8 mouse cellular contexts compared by ENCODE assay signal in the genomic region with DNA sequence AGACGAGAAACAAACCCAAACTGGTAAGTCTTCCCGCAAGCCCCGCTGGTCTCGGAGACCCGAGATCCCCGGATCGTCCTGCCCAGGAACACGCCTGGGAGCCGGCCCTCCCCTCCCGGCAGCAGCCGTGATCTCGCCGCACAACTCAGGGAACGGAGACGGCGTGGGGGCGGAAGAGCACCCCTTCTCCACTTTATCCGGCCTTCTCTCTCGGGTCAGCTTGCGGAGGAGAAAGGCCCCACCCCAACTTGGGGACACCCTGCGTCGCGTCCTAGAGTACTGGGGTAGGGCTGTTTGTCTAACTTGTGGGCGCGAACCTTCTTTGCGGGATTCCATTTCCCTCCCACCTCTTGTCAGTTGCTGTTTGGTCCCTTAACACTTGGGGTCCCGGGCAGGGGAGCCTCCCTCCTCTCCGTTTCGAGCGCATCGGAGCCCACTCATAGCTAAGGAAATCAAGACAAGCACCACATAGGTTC. TPM values are rescaled to one million over a fixed set of nuclear protein-coding genes. Genes with fewer than 3 reads are reported as not detected.
DNase-seq lines count a peak whose midpoint lies in the region; ATAC-seq and TF ChIP-seq lines count a peak whose summit lies in the region.

No protein-coding gene starts in this region.

- peak overlapping the region; percentile 69 for H3K9ac ChIP-seq in forebrain, embryonic 14.5 days (ENCODE audit: low read length)
- H3K9ac ChIP-seq in liver, embryonic 16.5 days (ENCODE audit: low read depth, low read length) = peak overlapping the region; percentile 45
- peak overlapping the region; percentile 54 for H3K9ac ChIP-seq in neural tube, embryonic 12.5 days

- H3K4me3 ChIP-seq in kidney, adult 2 months (ENCODE audit: insufficient read depth, low read depth, low read length) = peak overlapping the region; percentile 89
- H3K4me3 ChIP-seq in forebrain, embryonic 14.5 days (ENCODE audit: low read depth, low read length) = peak overlapping the region; percentile 48
- H3K4me3 ChIP-seq in liver, embryonic 16.5 days (ENCODE audit: low read depth, low read length) = peak overlapping the region; percentile 59
- peak overlapping the region; percentile 50 for H3K4me3 ChIP-seq in neural tube, embryonic 12.5 days

- no peaks in the 10 kb centered on the region for H3K9me3 ChIP-seq in forebrain, embryonic 14.5 days (replicated peaks; ENCODE audit: control insufficient read depth, low read length)
- no peaks in the 10 kb centered on the region for H3K9me3 ChIP-seq in liver, embryonic 16.5 days (replicated peaks; ENCODE audit: control insufficient read depth, low read length)
- no peaks in the 10 kb centered on the region for H3K9me3 ChIP-seq in neural tube, embryonic 12.5 days

- WGBS in kidney, adult 2 months = under 1% methylated on average over 30 of the region's 31 CpGs
- 34% methylated on average over 31 of the region's 31 CpGs for WGBS in forebrain, embryonic 14.5 days
- 19% methylated on average over 31 of the region's 31 CpGs for WGBS in liver, embryonic 16.5 days (ENCODE audit: insufficient replicate concordance)
- WGBS in neural tube, embryonic 12.5 days = 20% methylated on average over 30 of the region's 31 CpGs

- H3K27me3 ChIP-seq in kidney, adult 2 months (replicated peaks; ENCODE audit: control insufficient read depth, insufficient read depth, low read length) = no peaks in the 10 kb centered on the region
- H3K27me3 ChIP-seq in forebrain, embryonic 14.5 days (replicated peaks; ENCODE audit: control insufficient read depth, insufficient read depth, low read length) = no peaks in the 10 kb centered on the region
- H3K27me3 ChIP-seq in liver, embryonic 16.5 days (ENCODE audit: control insufficient read depth, insufficient read depth, low read depth, low read length) = no peaks in the 10 kb centered on the region
- H3K27me3 ChIP-seq in neural tube, embryonic 12.5 days (replicated peaks) = no peaks in the 10 kb centered on the region

- H3K4me2 ChIP-seq in forebrain, embryonic 14.5 days (ENCODE audit: low read length) = peak overlapping the region; percentile 48
- H3K4me2 ChIP-seq in liver, embryonic 16.5 days (ENCODE audit: low read depth, low read length) = peak overlapping the region; percentile 46
- H3K4me2 ChIP-seq in neural tube, embryonic 12.5 days (replicated peaks) = peak overlapping the region; percentile 56

- TF ChIP-seq POLR2A in kidney, adult 2 months (IDR thresholded peaks at IDR 0.05; ENCODE audit: low read depth, low read length) = no peak

- H3K36me3 ChIP-seq in kidney, adult 2 months (ENCODE audit: control insufficient read depth, insufficient read depth, low read length) = no peaks in the 10 kb centered on the region
- no peaks in the 10 kb centered on the region for H3K36me3 ChIP-seq in forebrain, embryonic 14.5 days (ENCODE audit: control insufficient read depth, insufficient read depth, low read length)
- no peaks in the 10 kb centered on the region for H3K36me3 ChIP-seq in liver, embryonic 16.5 days (ENCODE audit: control insufficient read depth, insufficient read depth)
- no peaks in the 10 kb centered on the region for H3K36me3 ChIP-seq in neural tube, embryonic 12.5 days

- no peak for TF ChIP-seq CTCF in kidney, adult 2 months (conservative IDR thresholded peaks at IDR 0.05; ENCODE audit: insufficient read depth, insufficient read length, low read depth, low read length)

- peak; percentile 79 for ATAC-seq in forebrain, embryonic 14.5 days
- peak; percentile 12; the same call in 1 of the 2 replicates for ATAC-seq in liver, embryonic 16.5 days (ENCODE audit: low read depth)
- ATAC-seq in neural tube, embryonic 12.5 days (ENCODE audit: low FRiP score, low read depth) = peak; percentile 78

- peak overlapping the region; percentile 22; the same call in 1 of the 2 replicates for H3K27ac ChIP-seq in kidney, adult 2 months (ENCODE audit: insufficient read depth, low read depth, low read length)
- peak overlapping the region; percentile 39; the same call in 1 of the 2 replicates for H3K27ac ChIP-seq in forebrain, embryonic 14.5 days (ENCODE audit: low read depth, low read length)
- H3K27ac ChIP-seq in liver, embryonic 16.5 days (ENCODE audit: low read length) = no peak overlapping the region
- no peak overlapping the region for H3K27ac ChIP-seq in neural tube, embryonic 12.5 days

- no peaks in the 10 kb centered on the region; the same call in 1 of the 2 replicates for H3K4me1 ChIP-seq in kidney, adult 2 months (ENCODE audit: control insufficient read depth, insufficient read depth, low read length)
- H3K4me1 ChIP-seq in forebrain, embryonic 14.5 days (ENCODE audit: control insufficient read depth, insufficient read depth, low read length) = no peaks in the 10 kb centered on the region
- H3K4me1 ChIP-seq in liver, embryonic 16.5 days (ENCODE audit: control insufficient read depth, low read depth, low read length) = no peaks in the 10 kb centered on the region
- H3K4me1 ChIP-seq in neural tube, embryonic 12.5 days = no peaks in the 10 kb centered on the region

- DNase-seq in kidney, adult 2 months = peak; percentile 21
- no peak for DNase-seq in kidney, adult 18-20 months
- DNase-seq in R1 (ENCODE audit: low read depth, low spot score) = peak; percentile 53
- no peak for DNase-seq in forebrain, embryonic 14.5 days (ENCODE audit: low spot score)
- peak; percentile 47 for DNase-seq in induced T-regulatory cell, adult 2 months (ENCODE audit: low read depth)
- no peak for DNase-seq in ovary, adult 18-20 months (ENCODE audit: low spot score)

RNA-seq across cellular contexts. Expression of gene Diaph2, which starts 0.6 kb away (rescaled TPM):
- 3.2 and 4.4 TPM in 2 replicates for polyA plus RNA-seq in kidney, adult 2 months (2012; rRNA removed)
- 3.4 and 4.6 TPM in 2 replicates for polyA plus RNA-seq in forebrain, embryonic 14.5 days (2014; fragmentation: Nextera tagmentation; extraction: Ambion mirVana)
- polyA plus RNA-seq in liver, embryonic 16.5 days (2015; fragmentation: Nextera tagmentation; extraction: Ambion mirVana) = 1.4 and 1.5 TPM in 2 replicates
- 4.9 and 5.2 TPM in 2 replicates for polyA plus RNA-seq in neural tube, embryonic 12.5 days (2016; fragmentation: Nextera tagmentation; extraction: Ambion mirVana)

Comparison
In these comparisons a context has a peak if more than half of its experiments do, and no peak if none do; other contexts are left out.
1. DNase-seq: peak in kidney, adult 2 months (single experiment), R1 (single experiment) and induced T-regulatory cell, adult 2 months (single experiment); none in kidney, adult 18-20 months (single experiment), forebrain, embryonic 14.5 days (single experiment) and ovary, adult 18-20 months (single experiment).
2. H3K27ac ChIP-seq: peak in kidney, adult 2 months (single experiment) and forebrain, embryonic 14.5 days (single experiment); none in liver, embryonic 16.5 days (single experiment) and neural tube, embryonic 12.5 days (single experiment).
3. ATAC-seq: peak in every context shown above with its lines; median percentile 79 in forebrain, embryonic 14.5 days; 78 in neural tube, embryonic 12.5 days; 12 in liver, embryonic 16.5 days.
4. Peak in every context shown above with its lines, with median percentiles within 50 percentile points of each other: H3K4me3 ChIP-seq, H3K4me2 ChIP-seq and H3K9ac ChIP-seq.